Mouse (Mus musculus): Measurements from ENCODE around the gene Wdcp. TPM values are rescaled to one million over a fixed set of nuclear protein-coding genes. Genes with fewer than 3 reads are reported as not detected.
"Not testable (repeated sequence)": the region's sequence is repeated elsewhere in the genome, so short reads cannot be mapped to it uniquely, and the experiment has no call there.

The Wdcp gene
- 17.1 and 19.8 TPM in 2 replicates for polyA plus RNA-seq (2016; fragmentation: Nextera tagmentation; extraction: Ambion mirVana)

GRCm38 (mm10) chr12:4842890-4843597, at the start of gene Wdcp:
Wdcp (plus strand) TSS chr12:4843303.
- Histone ChIP-seq H3K27me3 (peaks cover 25% of the 10 kb centered on the region), H3K9me3 (replicated peaks) (no peaks in the 10 kb centered on the region), H3K4me2 (replicated peaks) (peak within 1 kb of the TSS; percentile 78), H3K9ac (peak within 1 kb of the TSS; percentile 68), H3K36me3 (no peaks in the 10 kb centered on the region), H3K4me1 (peaks cover 18% of the 10 kb centered on the region), H3K27ac (no peak within 1 kb of the TSS), H3K4me3 (peak within 1 kb of the TSS; percentile 60)
- under 1% methylated on average over 30 of the region's 30 CpGs for WGBS
- ATAC-seq (ENCODE audit: low FRiP score): peak; percentile 91

GRCm38 (mm10) chr12:4793718-4794117, 49.4 kb upstream of the Wdcp start:
- no peak for ATAC-seq (ENCODE audit: low FRiP score)
- WGBS: 60% methylated on average over 1 of the region's 1 CpGs
- H3K9ac ChIP-seq: no peak overlapping the region
- no peak overlapping the region for H3K4me3 ChIP-seq
- H3K36me3 ChIP-seq: no peaks in the 10 kb centered on the region
- no peak overlapping the region for H3K27ac ChIP-seq
- H3K27me3 ChIP-seq: no peaks in the 10 kb centered on the region
- H3K4me2 ChIP-seq (replicated peaks): no peak overlapping the region
- H3K4me1 ChIP-seq: no peaks in the 10 kb centered on the region
- no peaks in the 10 kb centered on the region for H3K9me3 ChIP-seq (replicated peaks)

GRCm38 (mm10) chr12:4797471-4797870, 45.6 kb upstream of the Wdcp start:
- 77% methylated on average over 6 of the region's 6 CpGs for WGBS
- H3K4me3 ChIP-seq; H3K36me3 ChIP-seq; H3K27ac ChIP-seq; H3K27me3 ChIP-seq; H3K9ac ChIP-seq; H3K9me3 ChIP-seq (replicated peaks); ATAC-seq (ENCODE audit: low FRiP score); H3K4me1 ChIP-seq; H3K4me2 ChIP-seq (replicated peaks): not testable (repeated sequence)

- no peaks in the 10 kb centered on the region for H3K4me1 ChIP-seq
- H3K4me3 ChIP-seq: no peak overlapping the region
- 75% methylated on average over 4 of the region's 4 CpGs for WGBS
- H3K9ac ChIP-seq: no peak overlapping the region
- ATAC-seq (ENCODE audit: low FRiP score): no peak
- no peak overlapping the region for H3K4me2 ChIP-seq (replicated peaks)
- H3K36me3 ChIP-seq: no peaks in the 10 kb centered on the region
- 0 out of 2 replicates have a peak, but pooled peaks cover 2% of the 10 kb centered on the region for H3K27me3 ChIP-seq
- no peak overlapping the region for H3K27ac ChIP-seq
- no peaks in the 10 kb centered on the region for H3K9me3 ChIP-seq (replicated peaks)
These were observed 32.1 kb upstream of the Wdcp start for GRCm38 (mm10) chr12:4811036-4811435.

- Histone ChIP-seq H3K36me3 (no peaks in the 10 kb centered on the region), H3K27me3 (0 out of 2 replicates have a peak, but pooled peaks cover 2% of the 10 kb centered on the region), H3K27ac (no peak overlapping the region), H3K4me3 (no peak overlapping the region), H3K4me2 (replicated peaks) (no peak overlapping the region), H3K9ac (no peak overlapping the region), H3K4me1 (peaks cover 3% of the 10 kb centered on the region), H3K9me3 (replicated peaks) (no peaks in the 10 kb centered on the region)
- 66% methylated on average over 3 of the region's 3 CpGs for WGBS
- ATAC-seq (ENCODE audit: low FRiP score): no peak
These were observed 31.4 kb upstream of the Wdcp start for GRCm38 (mm10) chr12:4811705-4812104.

- Histone ChIP-seq H3K9ac (no peak overlapping the region), H3K9me3 (replicated peaks) (no peaks in the 10 kb centered on the region), H3K4me2 (replicated peaks) (no peak overlapping the region), H3K4me3 (no peak overlapping the region), H3K27ac (no peak overlapping the region), H3K36me3 (no peaks in the 10 kb centered on the region), H3K4me1 (peaks cover 12% of the 10 kb centered on the region), H3K27me3 (0 out of 2 replicates have a peak, but pooled peaks cover 2% of the 10 kb centered on the region)
- no peak for ATAC-seq (ENCODE audit: low FRiP score)
- 87% methylated on average over 4 of the region's 4 CpGs for WGBS
These were observed 29.5 kb upstream of the Wdcp start for GRCm38 (mm10) chr12:4813636-4814035.

- peak overlapping the region; percentile 88 for H3K27ac ChIP-seq
- WGBS: 10% methylated on average over 24 of the region's 24 CpGs
- peak overlapping the region; percentile 78 for H3K9ac ChIP-seq
- H3K27me3 ChIP-seq: 0 out of 2 replicates have a peak, but pooled peaks cover 2% of the 10 kb centered on the region
- peak overlapping the region; percentile 74 for H3K4me3 ChIP-seq
- peaks cover 11% of the 10 kb centered on the region for H3K36me3 ChIP-seq
- H3K4me2 ChIP-seq (replicated peaks): peak overlapping the region; percentile 83
- H3K9me3 ChIP-seq (replicated peaks): no peaks in the 10 kb centered on the region
- peak; percentile 89 for ATAC-seq (ENCODE audit: low FRiP score)
- peaks cover 15% of the 10 kb centered on the region for H3K4me1 ChIP-seq
These were observed 26.3 kb upstream of the Wdcp start for GRCm38 (mm10) chr12:4816680-4817360.

GRCm38 (mm10) chr12:4817361-4818101, 25.6 kb upstream of the Wdcp start, which contains the start of gene Sf3b6:
Sf3b6 (plus strand) TSS chr12:4817544.
- WGBS: under 1% methylated on average over 49 of the region's 49 CpGs
- H3K9ac ChIP-seq: peak within 1 kb of the TSS; percentile 78
- no peaks in the 10 kb centered on the region for H3K9me3 ChIP-seq (replicated peaks)
- H3K27me3 ChIP-seq: no peaks in the 10 kb centered on the region
- peak within 1 kb of the TSS; percentile 88 for H3K27ac ChIP-seq
- peak; percentile 99 for ATAC-seq (ENCODE audit: low FRiP score)
- peak within 1 kb of the TSS; percentile 83 for H3K4me2 ChIP-seq (replicated peaks)
- H3K4me1 ChIP-seq: peaks cover 15% of the 10 kb centered on the region
- peaks cover 17% of the 10 kb centered on the region for H3K36me3 ChIP-seq
- peak within 1 kb of the TSS; percentile 74 for H3K4me3 ChIP-seq

- H3K27me3 ChIP-seq: no peaks in the 10 kb centered on the region
- no peak overlapping the region for H3K4me3 ChIP-seq
- H3K9ac ChIP-seq: no peak overlapping the region
- no peaks in the 10 kb centered on the region for H3K4me1 ChIP-seq
- no peak for ATAC-seq (ENCODE audit: low FRiP score)
- no peak overlapping the region for H3K4me2 ChIP-seq (replicated peaks)
- H3K27ac ChIP-seq: no peak overlapping the region
- H3K9me3 ChIP-seq (replicated peaks): no peaks in the 10 kb centered on the region
- peaks cover 69% of the 10 kb centered on the region for H3K36me3 ChIP-seq
- whole genome bisulfite sequencing: 73% methylated on average over 3 of the region's 3 CpGs
These were observed 15.8 kb upstream of the Wdcp start for GRCm38 (mm10) chr12:4827256-4827655.

GRCm38 (mm10) chr12:4836959-4837358, 6.1 kb upstream of the Wdcp start:
- no peak overlapping the region for H3K9ac ChIP-seq
- WGBS: 61% methylated on average over 4 of the region's 4 CpGs

GRCm38 (mm10) chr12:4840010-4840409, 3.1 kb upstream of the Wdcp start:
- peaks cover 18% of the 10 kb centered on the region for H3K4me1 ChIP-seq
- no peak overlapping the region for H3K27ac ChIP-seq
- H3K27me3 ChIP-seq: peaks cover 25% of the 10 kb centered on the region
- no peaks in the 10 kb centered on the region for H3K9me3 ChIP-seq (replicated peaks)
- no peak overlapping the region for H3K4me3 ChIP-seq
- H3K4me2 ChIP-seq (replicated peaks): peak overlapping the region; percentile 92; the same call in 1 of the 2 replicates
- no peaks in the 10 kb centered on the region for H3K36me3 ChIP-seq
- WGBS: 62% methylated on average over 6 of the region's 6 CpGs
- H3K9ac ChIP-seq: no peak overlapping the region
- no peak for ATAC-seq (ENCODE audit: low FRiP score)

More at GRCm38 (mm10) chr12:4836959-4837358, 6.1 kb upstream of the Wdcp start:
- peaks cover 4% of the 10 kb centered on the region; the same call in 1 of the 2 replicates for H3K36me3 ChIP-seq
- peaks cover 6% of the 10 kb centered on the region for H3K4me1 ChIP-seq
- no peaks in the 10 kb centered on the region for H3K9me3 ChIP-seq (replicated peaks)
- no peak overlapping the region for H3K4me3 ChIP-seq
- no peak overlapping the region for H3K4me2 ChIP-seq (replicated peaks)
- H3K27me3 ChIP-seq: peaks cover 17% of the 10 kb centered on the region
- no peak for ATAC-seq (ENCODE audit: low FRiP score)
- no peak overlapping the region for H3K27ac ChIP-seq

GRCm38 (mm10) chr12:4840741-4841140, 2.4 kb upstream of the Wdcp start:
- no peaks in the 10 kb centered on the region for H3K9me3 ChIP-seq (replicated peaks)
- no peaks in the 10 kb centered on the region for H3K36me3 ChIP-seq
- ATAC-seq (ENCODE audit: low FRiP score): 0 out of 2 replicates have a peak, but pooled peaks have one; percentile 3
- WGBS: 0% methylated on average over 11 of the region's 11 CpGs
- H3K4me1 ChIP-seq: peaks cover 18% of the 10 kb centered on the region
- H3K9ac ChIP-seq: peak overlapping the region; percentile 78
- H3K27ac ChIP-seq: no peak overlapping the region
- H3K27me3 ChIP-seq: peaks cover 25% of the 10 kb centered on the region
- H3K4me3 ChIP-seq: peak overlapping the region; percentile 79
- peak overlapping the region; percentile 92 for H3K4me2 ChIP-seq (replicated peaks)
